In the genomic region with DNA sequence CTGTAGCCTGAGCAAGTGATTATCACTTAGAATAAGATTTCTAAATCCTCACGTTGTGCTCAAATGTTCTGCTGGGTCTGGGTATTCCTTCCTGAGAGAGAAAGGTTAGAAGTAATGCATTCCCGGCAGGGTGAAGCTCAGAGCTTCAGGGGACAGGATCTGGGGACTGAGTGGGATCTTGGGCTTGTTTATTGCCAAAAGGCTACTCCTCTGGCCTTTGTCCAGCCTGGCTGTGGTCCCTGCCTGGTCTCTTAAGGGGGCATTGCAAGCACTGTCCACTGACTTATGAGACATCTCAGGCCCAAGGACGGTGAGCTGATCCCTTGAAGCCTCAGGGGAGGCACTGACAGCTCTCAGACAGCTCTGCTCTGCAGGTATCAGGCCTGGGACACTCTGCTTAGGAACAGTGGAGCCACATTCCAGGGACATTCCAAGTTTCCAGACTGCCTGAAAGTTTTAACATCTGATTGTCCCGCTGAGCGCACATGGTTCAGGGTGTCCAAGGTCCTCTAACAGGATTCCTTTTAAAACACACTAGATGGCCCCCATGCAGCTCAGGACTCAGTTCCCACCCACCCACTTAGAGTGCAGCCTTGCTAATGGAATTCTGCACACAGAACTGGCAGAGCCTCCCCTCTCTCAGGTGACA, we compare ENCODE assay signal across 23 mouse cellular contexts. TPM values are rescaled to one million over a fixed set of nuclear protein-coding genes. Genes with fewer than 3 reads are reported as not detected.
DNase-seq lines count a peak whose midpoint lies in the region; ATAC-seq and TF ChIP-seq lines count a peak whose summit lies in the region.
"Had no signal": no experiment of that assay in that cellular context is flagged by ENCODE, and none has a peak within 500 bp of the region (broad histone marks: within the 10 kb centered on the region; RNA-seq: fewer than 3 reads in every experiment).

No protein-coding gene starts in this region.

- H3K9ac ChIP-seq in midbrain, postnatal 0 days (replicated peaks; ENCODE audit: low read length, poor library complexity, severe bottlenecking): no peak overlapping the region
- H3K9ac ChIP-seq: embryonic facial prominence, embryonic 15.5 days had no signal

- H3K36me3 ChIP-seq in midbrain, postnatal 0 days (ENCODE audit: insufficient read depth, low read length): no peaks in the 10 kb centered on the region
- peaks cover 94% of the 10 kb centered on the region for H3K36me3 ChIP-seq in midbrain, embryonic 10.5 days
- H3K36me3 ChIP-seq: G1E had no signal

- no peak for TF ChIP-seq CTCF in midbrain, postnatal 0 days (IDR thresholded peaks at IDR 0.05)

- intact Hi-C loops in left cerebral cortex, postnatal 4 days (cut with DNase I): no loop called here

- no peak overlapping the region for H3K4me2 ChIP-seq in midbrain, postnatal 0 days (ENCODE audit: low read depth, low read length, poor library complexity, severe bottlenecking)
- H3K4me2 ChIP-seq: embryonic facial prominence, embryonic 15.5 days; heart, embryonic 11.5 days had no signal

- H3K4me1 ChIP-seq in midbrain, postnatal 0 days (ENCODE audit: insufficient read depth, low read length): 0 out of 2 replicates have a peak, but pooled peaks cover 3% of the 10 kb centered on the region
- 0 out of 2 replicates have a peak, but pooled peaks cover 4% of the 10 kb centered on the region for H3K4me1 ChIP-seq in midbrain, embryonic 10.5 days

- no peaks in the 10 kb centered on the region for H3K9me3 ChIP-seq in midbrain, postnatal 0 days (ENCODE audit: low read length)
- peaks cover 28% of the 10 kb centered on the region for H3K9me3 ChIP-seq in midbrain, embryonic 10.5 days (replicated peaks)
- H3K9me3 ChIP-seq: embryonic facial prominence, embryonic 15.5 days had no signal

- H3K27me3 ChIP-seq in midbrain, postnatal 0 days (ENCODE audit: insufficient read depth, low read length): no peaks in the 10 kb centered on the region
- no peaks in the 10 kb centered on the region for H3K27me3 ChIP-seq in midbrain, embryonic 10.5 days (ENCODE audit: low read depth, poor library complexity, severe bottlenecking)
- H3K27me3 ChIP-seq: embryonic facial prominence, embryonic 15.5 days had no signal

- ATAC-seq in midbrain, postnatal 0 days (ENCODE audit: low FRiP score): no peak
- ATAC-seq: CD4-positive, CD25-positive, alpha-beta regulatory T cell, adult 4 months; forebrain, embryonic 14.5 days; hindbrain, embryonic 16.5 days had no signal

- DNase-seq in cerebellum, postnatal 10 days: peak; percentile 42
- DNase-seq in cerebellum, postnatal 14 days: no peak
- DNase-seq in left cerebral cortex, postnatal 4 days: peak; percentile 36
- no peak for DNase-seq in left cerebral cortex, adult 11 months (ENCODE audit: low spot score)
- DNase-seq in midbrain, postnatal 0 days (ENCODE audit: low spot score): peak; percentile 22
- no peak for DNase-seq in midbrain, embryonic 10.5 days (ENCODE audit: low spot score)
- DNase-seq in ovary, postnatal 10 days (ENCODE audit: low spot score): no peak
- DNase-seq: adrenal gland, adult 2 months; adrenal gland, postnatal 25 days; B cell, adult 2 months; cerebellum, adult 18-20 months; cerebellum, adult 9-11 months; embryo, embryonic 11 days; gastrocnemius, postnatal 10 days; heart, adult 18-20 months had no signal

- no peak overlapping the region for H3K4me3 ChIP-seq in midbrain, postnatal 0 days (ENCODE audit: low read depth, low read length)
- no peak overlapping the region for H3K4me3 ChIP-seq in midbrain, embryonic 10.5 days
- H3K4me3 ChIP-seq: embryonic facial prominence, embryonic 15.5 days; erythroblast, embryonic 14.5 days; forebrain, embryonic 10.5 days had no signal

- 76% methylated on average over 5 of the region's 5 CpGs for WGBS in midbrain, postnatal 0 days
- 84% methylated on average over 5 of the region's 5 CpGs for WGBS in midbrain, embryonic 10.5 days

- no peak overlapping the region for H3K27ac ChIP-seq in midbrain, postnatal 0 days (ENCODE audit: low read depth, low read length)
- H3K27ac ChIP-seq in midbrain, embryonic 10.5 days (replicated peaks): no peak overlapping the region
- H3K27ac ChIP-seq: embryonic facial prominence, embryonic 15.5 days; forebrain, embryonic 10.5 days had no signal

RNA-seq across cellular contexts. Expression of gene Fbln1, which starts 13.0 kb away (rescaled TPM):
- total RNA-seq in left cerebral cortex, postnatal 4 days (2021): 10 to 100 TPM; 19.0 to 24.7 TPM
- 57.8 and 64.5 TPM in 2 replicates for total RNA-seq in midbrain, postnatal 0 days (2014; rRNA removed)
- polyA plus RNA-seq in midbrain, postnatal 0 days (2015; fragmentation: Nextera tagmentation; extraction: Ambion mirVana): 46.2 and 48.5 TPM in 2 replicates
- polyA plus RNA-seq in midbrain, embryonic 10.5 days (2016; fragmentation: Nextera tagmentation; extraction: Ambion mirVana): 162 and 179 TPM in 2 replicates
- polyA plus RNA-seq: CD4-positive, CD25-positive, alpha-beta regulatory T cell, adult 4 months; erythroblast, embryonic 14.5 days; G1E had no signal

Comparison
In these comparisons a context has a peak if more than half of its experiments do, and no peak if none do; other contexts are left out.
1. DNase-seq: peak in cerebellum, postnatal 10 days (2 of 2), left cerebral cortex, postnatal 4 days (single experiment) and midbrain, postnatal 0 days (single experiment); none in cerebellum, postnatal 14 days (0 of 2), left cerebral cortex, adult 11 months (single experiment), midbrain, embryonic 10.5 days (single experiment) and ovary, postnatal 10 days (single experiment).